Mouse (Mus musculus): ENCODE results near the gene Mepce. TPM values are rescaled to one million over a fixed set of nuclear protein-coding genes. Genes with fewer than 3 reads are reported as not detected.
A peak's percentile ranks its signal among the peaks of the same experiment; 100 is the strongest.

Gene Mepce
- total RNA-seq, 2 experiments from 2014 or later, result 24.2 to 28.7 TPM

DNA sequence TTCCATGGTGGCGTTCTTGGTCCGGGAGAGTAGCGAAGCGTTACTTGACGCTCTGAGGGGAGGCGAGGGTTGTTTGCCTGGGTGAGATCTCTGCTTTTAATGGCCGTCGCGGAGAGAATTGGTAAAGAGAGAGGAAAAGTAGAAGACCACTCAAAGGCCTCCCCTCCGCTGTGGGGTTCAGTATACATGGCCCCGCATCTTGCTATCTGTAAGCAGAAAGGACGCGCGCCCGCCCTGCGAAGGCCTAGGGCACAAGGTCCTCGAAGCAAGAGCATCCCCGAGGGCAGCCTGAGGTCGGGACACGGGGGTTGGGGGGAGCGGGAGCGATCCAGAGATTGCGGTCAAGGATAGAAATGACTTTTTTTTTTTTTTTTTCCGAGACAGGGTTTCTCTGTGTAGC is 716 bp upstream of the Mepce start:
- DNase-seq, result peak in 1 of 2 experiments; percentile 29

DNA sequence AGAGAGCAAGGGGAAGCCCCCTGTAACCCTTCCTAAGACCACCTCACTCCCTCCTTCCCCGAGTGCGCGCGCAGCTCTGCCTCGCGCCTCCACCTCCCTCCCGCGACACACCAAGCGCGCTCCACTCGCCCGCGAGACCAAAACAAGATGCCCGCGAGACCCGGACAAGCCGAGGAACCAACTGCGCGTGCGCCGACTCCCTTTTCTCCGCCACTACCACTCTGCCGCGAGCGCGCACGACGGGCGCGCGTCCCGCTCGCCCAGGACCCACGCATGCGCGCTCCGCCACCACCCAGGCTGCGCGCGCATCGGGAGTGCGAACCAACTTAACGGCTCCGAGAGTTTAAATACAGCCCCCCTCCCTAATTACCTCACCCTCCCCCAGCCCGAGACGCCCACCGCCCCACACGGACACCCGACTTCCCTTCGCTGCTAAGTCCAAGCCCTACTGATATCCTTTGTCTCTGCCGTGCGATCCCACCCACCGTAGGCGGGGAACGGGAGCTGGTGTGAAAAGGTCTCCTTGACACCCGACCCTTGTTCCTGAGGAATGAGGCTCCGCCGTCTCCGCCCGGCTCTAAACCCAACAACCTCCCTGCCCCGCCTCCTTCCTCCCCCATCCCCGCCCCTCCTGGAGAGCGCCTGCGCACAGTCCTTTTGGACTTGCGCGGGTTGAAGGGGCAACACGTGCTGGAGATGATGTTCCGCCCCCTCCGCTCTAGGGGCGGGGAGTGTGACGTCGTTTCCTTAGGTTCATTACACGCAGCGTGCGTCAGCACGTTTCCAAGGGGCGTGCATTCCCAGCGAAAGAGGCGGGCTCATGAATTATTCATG is 1.1 kb downstream of the Mepce start:
- DNase-seq, result peak; percentile 99

- DNase-seq, result peak in 1 of 2 experiments; percentile 43
Observed at GRCm38 (mm10) chr5:137785164-137786031, 2.1 kb downstream of the Mepce start.

DNA sequence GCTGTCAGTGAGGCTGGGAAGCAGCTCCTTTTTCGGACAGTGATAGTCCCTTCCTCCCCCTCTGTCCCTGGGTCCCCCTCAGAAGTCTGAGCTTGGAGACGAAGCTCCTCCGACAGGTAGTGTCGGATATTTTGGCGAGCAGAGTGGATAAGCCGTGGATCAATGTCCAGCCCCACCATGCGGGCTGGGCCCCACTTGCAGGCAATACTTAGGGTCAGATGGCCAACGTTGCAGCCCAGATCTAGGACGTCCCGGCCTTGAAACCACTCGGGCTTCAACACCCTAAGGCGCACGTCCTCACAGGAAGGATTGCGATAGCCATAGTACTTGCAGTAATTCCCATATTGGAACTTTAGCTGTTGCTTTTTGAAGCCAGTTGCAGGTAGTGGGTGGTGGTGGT is 2.9 kb downstream of the Mepce start:
- no peak for DNase-seq

DNA sequence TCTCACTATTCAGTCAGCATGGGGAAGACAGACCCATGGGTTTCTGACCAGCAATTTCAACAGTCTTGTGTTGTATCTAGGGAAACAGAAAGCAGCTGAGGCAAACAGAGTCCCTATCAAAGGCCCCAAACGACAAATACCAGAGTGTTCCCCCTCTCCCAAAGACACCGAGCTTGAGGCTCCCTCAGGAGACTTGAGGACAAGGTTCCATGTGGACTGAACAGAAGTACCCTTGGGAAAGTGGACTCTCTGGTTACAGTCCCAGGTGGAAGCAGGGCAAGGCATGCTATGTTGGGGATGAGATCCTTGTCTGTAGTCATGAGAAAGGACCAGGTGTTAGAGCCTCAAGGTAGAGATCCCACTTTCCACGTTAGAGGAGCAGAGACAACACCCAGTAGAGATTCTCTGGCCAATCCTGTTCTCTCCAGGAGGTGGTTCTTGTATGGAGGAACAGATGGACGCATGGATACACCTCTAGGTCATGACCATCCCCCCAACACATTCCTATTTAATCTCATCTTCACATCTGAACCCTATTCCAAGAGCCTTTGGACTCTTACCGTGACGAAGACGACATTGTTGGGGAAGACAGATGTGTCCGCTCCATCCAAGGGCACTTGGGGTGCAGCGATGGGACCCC is 3.4 kb downstream of the Mepce start:
- no peak for DNase-seq

DNA sequence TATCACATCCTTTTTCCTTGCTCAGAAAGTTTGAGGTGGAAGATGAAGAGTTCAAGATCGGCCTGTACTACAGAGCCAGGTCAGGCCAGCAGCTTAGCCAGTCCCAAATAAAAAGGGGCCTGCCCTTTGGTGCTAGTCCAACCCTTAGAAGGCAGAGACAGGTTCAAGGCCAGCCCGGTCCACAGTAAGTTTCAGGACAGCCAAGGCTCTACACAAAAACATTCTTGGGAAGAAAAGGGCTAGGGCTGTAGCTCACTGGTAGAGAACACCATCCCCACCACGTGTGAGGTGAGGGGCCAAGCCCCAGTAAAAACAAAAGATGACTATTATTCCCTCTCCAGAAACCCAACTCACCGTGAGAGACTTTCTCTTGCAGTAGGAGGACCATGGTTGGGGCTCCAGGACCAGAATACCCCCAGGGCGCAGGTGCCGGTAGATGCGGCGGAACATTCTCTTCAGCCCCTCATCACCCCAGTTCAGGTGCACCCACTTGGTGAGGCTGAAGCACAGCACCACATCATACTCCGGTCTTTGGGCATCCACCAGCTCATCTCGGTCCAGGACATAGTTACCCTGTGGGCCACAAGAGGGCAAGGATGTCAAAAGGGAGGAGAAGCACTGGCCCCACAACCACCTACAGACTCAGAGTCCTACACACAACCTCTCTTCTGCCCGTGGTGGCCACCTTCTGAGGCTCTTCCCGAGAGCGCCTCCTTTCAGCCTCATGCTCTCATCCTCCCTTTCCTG is 4.5 kb downstream of the Mepce start:
- no peak for DNase-seq

- no peak for DNase-seq
Observed at GRCm38 (mm10) chr5:137781661-137782060, 5.8 kb downstream of the Mepce start.

- DNase-seq, result no peak
Observed at GRCm38 (mm10) chr5:137779053-137779933, 8.2 kb downstream of the Mepce start.

DNA sequence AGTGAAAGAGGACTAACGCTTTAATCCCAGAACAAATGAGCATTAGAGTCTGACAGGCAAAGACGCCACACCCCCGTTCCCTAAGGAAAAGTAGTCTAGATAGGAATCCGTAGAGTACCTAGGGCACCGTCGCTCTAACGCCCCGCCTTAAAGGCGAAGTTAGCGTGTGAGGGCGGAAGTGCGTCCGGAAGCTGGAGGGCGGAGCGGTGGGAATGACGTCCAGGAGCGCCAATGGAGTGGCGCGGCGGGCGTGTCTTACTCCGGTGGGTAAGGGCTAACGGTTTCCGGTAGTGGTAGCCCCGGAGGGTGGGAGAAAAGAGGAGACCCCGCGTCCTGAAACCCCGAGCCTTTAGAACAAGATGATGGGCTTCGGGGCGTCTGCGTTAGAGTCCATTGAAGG is 8.8 kb downstream of the Mepce start, which contains the start of gene Ppp1r35:
Gene Ppp1r35, plus strand, starts transcription at position 215 of the 400 bp plus-strand sequence.
- peak; percentile 97 to 99 for DNase-seq

DNA sequence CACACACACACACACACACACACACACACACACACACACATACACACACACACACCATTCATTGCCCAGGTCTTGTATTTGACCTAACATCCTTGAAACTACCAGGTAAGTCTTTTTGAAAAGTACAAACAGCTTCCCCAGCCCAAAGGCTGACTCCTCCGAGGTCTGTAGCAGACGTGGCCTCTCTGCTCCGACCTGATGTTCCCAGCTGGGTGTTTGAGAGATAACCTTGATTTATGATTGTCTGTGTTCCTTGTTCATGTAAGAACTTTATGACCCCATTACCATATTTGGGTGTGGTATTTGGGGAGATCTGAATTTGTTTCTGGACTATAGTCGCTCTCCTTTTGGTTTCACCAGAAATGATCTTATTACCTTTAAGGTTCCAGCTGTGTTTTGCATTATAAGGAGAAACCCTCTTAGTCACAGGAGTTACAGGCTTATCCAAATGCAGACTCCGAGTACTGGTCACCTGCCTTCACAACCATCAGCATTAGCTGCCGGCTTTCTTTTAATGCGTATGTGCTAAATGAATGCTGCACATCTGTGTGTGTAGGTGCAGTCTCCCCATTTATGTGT is 10.1 kb downstream of the Mepce start:
- DNase-seq, result no peak

DNA sequence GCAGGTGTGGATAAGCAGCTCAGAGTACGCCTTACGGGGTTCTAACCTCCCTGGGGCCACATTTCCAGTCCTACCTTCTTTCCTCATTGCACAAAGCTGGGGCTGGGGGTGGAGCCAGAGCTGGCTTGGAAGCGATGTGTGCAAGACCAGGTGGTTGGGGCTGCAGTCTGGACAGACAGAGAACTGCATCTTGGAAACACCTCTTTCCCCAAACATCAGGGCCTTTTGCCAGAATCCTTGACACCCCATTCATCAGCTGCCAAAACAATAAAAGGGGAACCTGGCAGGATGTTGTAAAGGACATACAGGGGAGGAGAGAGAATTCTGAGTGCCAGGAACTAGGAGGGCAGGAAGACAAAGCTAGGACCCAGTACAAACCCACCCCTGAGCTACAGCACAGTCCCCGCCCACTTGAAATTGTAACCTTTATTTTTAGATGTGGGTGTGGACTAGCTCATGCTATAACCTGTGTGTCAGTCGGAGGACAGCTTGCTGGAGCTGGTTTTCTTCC is 11.0 kb downstream of the Mepce start:
- no peak for DNase-seq

GRCm38 (mm10) chr5:137775587-137776290 is 11.7 kb downstream of the Mepce start:
- no peak for DNase-seq

- no peak for DNase-seq
Observed at GRCm38 (mm10) chr5:137772755-137773154, 14.7 kb downstream of the Mepce start.

DNA sequence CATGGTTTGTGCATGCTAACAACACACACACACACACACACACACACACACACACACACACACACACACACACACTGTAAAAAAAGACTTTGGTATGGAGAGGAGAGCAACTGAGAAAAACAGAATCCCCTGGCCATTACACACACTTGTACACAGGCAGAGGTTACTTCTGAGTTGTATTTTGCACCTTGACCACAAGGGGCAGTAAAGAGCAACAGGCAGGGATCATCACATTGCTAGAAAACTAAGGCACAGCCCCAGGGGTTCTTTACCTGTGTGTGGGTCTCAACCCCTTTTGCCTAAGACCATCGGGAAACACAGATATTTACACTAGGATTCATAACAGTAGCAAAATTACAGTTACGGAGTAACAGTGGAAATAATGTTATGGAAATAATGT is 16.7 kb downstream of the Mepce start:
- peak in 1 of 2 experiments; percentile 60 for DNase-seq

DNA sequence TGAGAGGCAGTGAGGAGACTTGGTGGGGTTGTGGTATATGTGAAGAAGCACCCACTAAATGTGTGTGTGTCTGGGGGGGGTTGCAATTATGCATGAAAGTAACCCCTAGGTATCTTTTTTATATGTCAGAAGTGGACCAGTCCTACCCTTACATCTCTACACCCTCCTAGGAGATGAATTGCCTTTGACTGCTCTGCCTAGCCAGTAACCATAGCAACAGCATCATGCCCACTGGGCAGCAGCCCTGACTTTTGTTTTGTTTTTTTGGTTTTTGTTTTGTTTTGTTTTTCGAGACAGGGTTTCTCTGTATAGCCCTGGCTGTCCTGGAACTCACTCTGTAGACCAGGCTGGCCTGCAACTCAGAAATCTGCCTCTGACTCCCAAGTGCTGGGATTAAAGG is 19.0 kb downstream of the Mepce start:
- DNase-seq, result no peak

DNA sequence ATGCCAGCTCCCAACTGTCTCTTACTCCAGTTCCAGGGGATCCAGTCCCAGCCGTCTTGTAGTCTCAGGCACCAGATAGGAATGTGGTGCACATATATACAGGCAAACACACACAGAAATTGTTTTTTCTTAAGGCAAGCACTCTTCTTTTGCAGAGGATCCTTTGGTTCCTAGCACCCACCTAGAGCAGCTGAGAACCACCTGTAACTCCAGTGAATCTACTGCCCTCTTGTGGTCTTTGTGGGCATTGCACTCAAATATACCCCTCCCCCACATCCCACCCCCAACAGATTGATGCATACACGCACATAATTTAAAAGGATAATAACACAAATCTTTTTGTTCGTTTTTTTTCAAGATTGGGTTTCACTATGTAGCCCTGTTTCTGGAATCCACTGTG is 21.2 kb downstream of the Mepce start:
- DNase-seq, result no peak

- no peak for DNase-seq
Observed at GRCm38 (mm10) chr5:137764609-137765340, 22.7 kb downstream of the Mepce start.

DNA sequence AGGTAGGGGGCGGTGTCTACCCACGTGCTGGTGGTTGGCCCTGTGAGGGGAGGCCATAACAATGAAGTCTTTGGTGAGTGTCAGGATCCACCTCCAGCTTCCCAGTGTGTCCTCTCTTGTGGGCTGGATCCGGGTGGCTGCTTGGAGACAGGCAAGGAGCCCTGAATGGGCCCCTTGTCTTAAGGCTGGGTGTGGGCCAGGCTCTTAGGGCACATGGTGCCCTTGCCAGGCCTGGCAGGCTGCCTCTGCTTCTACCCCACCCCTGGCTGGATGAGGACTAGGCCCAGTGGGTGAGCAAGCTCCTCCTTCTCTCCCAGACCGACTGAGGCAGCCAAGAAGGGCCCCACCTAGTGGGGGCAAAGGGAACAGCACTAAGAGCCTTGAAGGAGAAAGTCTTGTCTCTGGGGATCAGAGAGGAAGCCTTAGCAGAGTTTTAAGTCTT is 27.5 kb downstream of the Mepce start:
- DNase-seq, result peak; percentile 90 to 91

All from heart, adult 18-20 months (tissue).